Mouse (Mus musculus) layer of hippocampus, adult 18-20 months (tissue): ENCODE measurements around the gene Inava. TPM values are rescaled to one million over a fixed set of nuclear protein-coding genes. Genes with fewer than 3 reads are reported as not detected.

Experiments used
- total RNA-seq, 2 experiments: library from RNA; stranded (reverse); gene quantifications; 2 replicates each; pipeline ENCODE4 v1.2.3; 2021

Inava gene
- total RNA-seq, 2 experiments from 2014 or later, result 2.7 to 3.0 TPM

Other genes starting within 250 kb of the Inava start
- gene Igfn1, start 227.9 kb downstream of the Inava start, total RNA-seq, result under 1 TPM; 0.23 to 0.59 TPM
- gene Tmem9, start 226.1 kb downstream of the Inava start, total RNA-seq, result 10 to 100 TPM; 64.0 to 64.2 TPM
- not detected for gene Ascl5, start 183.5 kb downstream of the Inava start, total RNA-seq
- 1 to 10 TPM in 1 of 2 experiments, under 1 TPM in 1; 0.91 to 1.1 TPM for gene Cacna1s, start 181.5 kb downstream of the Inava start, total RNA-seq
- gene Kif21b, start 102.9 kb downstream of the Inava start, total RNA-seq, result 10 to 100 TPM; 31.7 to 31.9 TPM
- under 1 TPM; 0.41 to 0.54 TPM for gene Mroh3, start 21.4 kb downstream of the Inava start, total RNA-seq
- gene Gpr25, start 26.6 kb upstream of the Inava start, total RNA-seq, result 1 to 10 TPM; 3.7 to 4.2 TPM
- gene Camsap2, start 111.8 kb upstream of the Inava start, total RNA-seq, result 100 to 1,000 TPM; 129 to 136 TPM
- gene Ddx59, start 181.0 kb upstream of the Inava start, total RNA-seq, result 10 to 100 TPM in 1 of 2 experiments, 1 to 10 TPM in 1; 9.2 to 10.0 TPM
- gene Kif14, start 232.1 kb upstream of the Inava start, total RNA-seq, result under 1 TPM; 0.13 to 0.20 TPM